Mouse (Mus musculus): ENCODE results near the gene Utp3.
"Not testable (repeated sequence)": the region's sequence is repeated elsewhere in the genome, so short reads cannot be mapped to it uniquely, and the experiment has no call there.

The Utp3 gene

DNA sequence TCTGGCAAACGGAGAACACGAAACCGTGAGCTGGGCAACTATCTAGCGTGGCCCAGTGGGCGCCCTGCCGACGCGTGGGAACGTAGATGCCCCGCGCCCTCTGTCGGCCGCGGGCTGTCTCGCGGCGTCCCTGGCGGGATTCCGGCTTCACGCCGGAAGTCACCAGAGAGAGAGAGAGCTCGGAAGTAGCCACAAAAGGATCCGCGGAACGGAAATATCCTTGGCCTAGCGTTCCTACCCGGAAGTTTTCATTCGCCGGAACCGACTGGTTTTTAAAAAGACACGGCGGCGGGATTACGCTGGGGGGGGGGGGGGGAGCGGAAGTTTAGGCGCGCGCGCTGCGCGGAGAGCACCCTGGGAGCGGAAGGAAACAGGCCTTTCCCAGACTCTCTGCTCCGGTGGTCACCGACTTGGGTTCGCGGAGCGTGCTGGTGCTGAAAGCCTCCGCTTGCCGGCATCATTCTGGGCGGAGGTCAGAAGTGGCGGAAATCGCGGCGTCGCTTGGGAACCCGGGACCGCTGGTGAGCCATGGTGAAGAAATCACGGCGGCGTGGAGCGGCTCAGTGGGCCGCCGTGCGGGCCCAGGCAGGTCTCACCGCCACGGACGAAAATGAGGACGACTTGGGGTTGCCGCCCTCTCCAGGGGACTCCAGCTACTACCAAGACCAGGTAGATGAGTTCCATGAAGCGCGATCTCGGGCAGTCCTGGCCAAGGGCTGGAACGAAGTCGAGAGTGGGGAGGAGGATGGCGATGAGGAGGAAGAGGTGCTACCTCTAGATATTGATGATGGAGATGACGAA is at the start of gene Utp3:
Utp3 (plus strand) TSS at position 377 of the 801 bp plus-strand sequence.
- peak; percentile 87 to 95 for DNase-seq (ENCODE audit: low spot score in 2 of 2)

DNA sequence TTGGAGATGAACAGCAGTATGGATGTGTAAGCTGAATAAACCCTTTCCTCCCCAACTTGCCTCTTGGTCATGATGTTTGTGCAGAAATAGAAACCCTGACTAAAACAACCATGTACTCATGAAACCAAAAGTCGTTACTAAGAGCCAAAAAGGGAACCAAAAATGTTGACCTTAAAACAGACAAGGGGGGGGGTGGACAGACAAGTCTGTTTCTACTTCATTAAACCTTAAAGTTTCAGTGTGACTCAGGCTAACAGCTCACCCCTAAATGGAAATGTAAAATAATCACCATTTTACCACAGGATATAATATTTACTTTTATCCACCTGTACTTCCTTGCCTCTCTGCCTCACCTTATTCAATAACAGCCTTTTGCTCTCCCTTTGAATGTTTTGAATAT is 45.7 kb upstream of the Utp3 start:
- no peak for DNase-seq (ENCODE audit: low spot score in 2 of 2)

DNA sequence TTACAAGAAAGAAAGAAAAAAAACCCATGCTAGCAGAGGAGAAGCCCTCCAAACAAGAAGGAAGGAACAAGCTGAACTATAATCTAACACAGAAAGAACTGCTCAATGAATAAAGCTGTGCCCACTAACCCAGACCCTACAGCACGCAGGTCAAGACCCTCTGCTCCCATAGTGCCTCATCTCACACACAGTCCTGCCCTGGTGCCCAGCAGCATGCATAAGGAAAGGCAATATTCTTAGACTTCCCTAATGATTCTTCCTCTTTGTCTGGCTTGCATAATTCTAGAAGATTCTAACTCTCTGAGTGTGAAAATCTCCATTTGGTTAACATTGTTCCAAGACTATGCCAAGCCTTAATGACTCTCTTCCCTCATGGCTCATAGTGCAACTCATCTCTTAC is 45.3 kb upstream of the Utp3 start:
- DNase-seq (ENCODE audit: low spot score in 2 of 2) = no peak

GRCm38 (mm10) chr5:88519232-88519631 is 35.0 kb upstream of the Utp3 start:
- DNase-seq (ENCODE audit: low spot score in 2 of 2) = peak in 1 of 2 experiments; percentile 5

DNA sequence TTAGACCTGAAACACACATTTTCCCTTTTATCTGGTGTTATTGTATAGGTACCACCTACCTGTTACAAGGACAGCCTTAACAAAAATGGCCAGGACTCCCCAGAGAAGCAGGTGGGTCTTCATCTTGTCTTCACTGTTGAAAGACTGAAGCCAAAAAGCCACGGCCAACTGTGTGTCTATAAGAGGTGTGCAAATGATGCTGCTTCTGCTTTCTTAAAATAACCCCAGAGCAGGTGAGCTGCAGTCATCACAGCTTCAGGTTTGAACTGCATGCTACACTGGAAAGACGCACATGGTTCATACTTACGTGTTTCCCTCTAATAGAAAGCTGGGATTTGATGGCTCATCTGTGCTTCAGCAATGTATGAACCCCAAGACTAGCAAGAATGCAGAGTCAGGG is 26.6 kb upstream of the Utp3 start, which contains the start of gene Jchain:
Jchain (minus strand) TSS at position 235 of the 400 bp plus-strand sequence.
- no peak for DNase-seq (ENCODE audit: low spot score in 2 of 2)

DNA sequence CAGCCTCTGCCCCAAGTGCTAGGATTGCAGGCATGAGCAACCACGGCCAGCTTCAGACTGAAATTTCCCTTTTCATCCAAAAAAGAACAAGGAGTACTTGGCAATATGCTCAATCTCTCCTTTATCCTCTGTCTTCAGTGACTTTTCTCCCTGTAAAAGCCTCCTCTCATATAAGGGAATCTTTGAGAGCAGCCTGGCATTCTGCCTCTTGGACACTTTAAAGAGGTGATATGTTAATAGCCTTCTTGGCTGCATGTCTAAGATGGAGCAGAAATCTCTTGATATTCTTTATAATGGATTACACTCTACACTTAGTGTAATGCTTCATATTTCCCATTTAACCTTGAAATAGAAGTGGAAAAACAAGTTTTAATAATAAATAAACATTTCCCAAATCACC is 23.4 kb upstream of the Utp3 start:
- no peak for DNase-seq (ENCODE audit: low spot score in 2 of 2)

DNA sequence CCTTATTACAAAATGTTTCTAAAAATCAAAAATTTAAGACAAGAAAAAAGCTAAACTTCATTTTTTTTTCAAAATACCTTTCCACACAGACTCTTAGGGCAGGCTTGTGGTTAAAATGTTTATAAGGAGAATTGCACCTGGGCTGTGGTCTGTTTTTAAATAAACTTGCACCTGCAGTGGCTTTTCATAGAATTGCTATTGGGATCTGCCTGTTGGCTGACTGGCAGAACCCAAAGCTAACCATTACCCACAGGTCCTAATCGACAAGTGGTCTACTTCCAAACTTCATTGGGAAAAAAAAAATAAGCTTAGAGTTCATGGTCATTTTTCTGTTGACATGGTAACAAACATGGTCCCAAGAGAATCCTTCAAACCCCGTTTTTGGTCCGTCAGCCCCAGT is 19.6 kb upstream of the Utp3 start:
- no peak for DNase-seq (ENCODE audit: low spot score in 2 of 2)

DNA sequence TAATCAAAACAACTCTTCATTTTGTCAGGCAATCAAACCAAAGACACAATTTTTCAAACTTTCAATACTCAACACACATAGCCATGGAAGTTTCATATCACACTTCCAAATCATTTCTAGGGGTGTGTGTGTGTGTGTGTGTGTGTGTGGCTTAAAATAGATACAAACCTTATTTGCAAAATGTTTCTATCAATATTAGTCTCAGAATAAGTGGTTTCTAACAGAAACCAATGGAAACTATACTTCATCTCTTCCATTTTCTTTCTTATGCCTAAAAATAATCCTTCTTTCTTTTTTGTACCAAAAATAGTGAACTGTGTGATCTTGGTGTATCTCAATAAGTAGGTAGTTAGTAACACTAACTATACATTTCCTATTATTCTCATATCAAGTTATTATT is 13.4 kb upstream of the Utp3 start:
- DNase-seq (ENCODE audit: low spot score in 2 of 2) = no peak

- no peak for DNase-seq (ENCODE audit: low spot score in 2 of 2)
These were observed 11.5 kb upstream of the Utp3 start for GRCm38 (mm10) chr5:88542651-88543282.

GRCm38 (mm10) chr5:88544411-88544810 is 9.9 kb upstream of the Utp3 start:
- not testable (repeated sequence) for DNase-seq (ENCODE audit: low spot score in 2 of 2)

GRCm38 (mm10) chr5:88545536-88545935 is 8.7 kb upstream of the Utp3 start:
- DNase-seq (ENCODE audit: low spot score in 2 of 2) = no peak

- no peak for DNase-seq (ENCODE audit: low spot score in 2 of 2)
These were observed 784 bp upstream of the Utp3 start for GRCm38 (mm10) chr5:88553271-88554085.

DNA sequence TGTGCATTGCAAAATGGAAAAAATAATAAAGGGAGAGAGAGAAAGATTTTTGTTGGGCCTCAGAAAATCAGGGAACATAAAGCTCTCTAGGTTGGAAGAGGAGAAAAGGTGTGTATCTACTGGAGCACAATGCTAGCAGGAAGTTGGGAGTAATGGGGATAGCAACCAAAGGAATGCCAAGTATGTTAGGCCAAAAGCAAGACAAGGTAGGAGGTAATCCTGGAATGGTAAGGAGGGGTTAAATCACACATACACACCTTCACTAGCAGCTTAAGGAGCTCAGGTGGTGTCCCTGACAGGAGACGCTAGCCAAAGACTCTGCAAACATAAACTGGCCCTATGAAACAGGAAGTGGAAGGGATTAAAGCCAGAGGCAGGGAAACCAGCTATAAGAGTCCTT is 4.7 kb downstream of the Utp3 start:
- no peak for DNase-seq (ENCODE audit: low spot score in 2 of 2)

DNA sequence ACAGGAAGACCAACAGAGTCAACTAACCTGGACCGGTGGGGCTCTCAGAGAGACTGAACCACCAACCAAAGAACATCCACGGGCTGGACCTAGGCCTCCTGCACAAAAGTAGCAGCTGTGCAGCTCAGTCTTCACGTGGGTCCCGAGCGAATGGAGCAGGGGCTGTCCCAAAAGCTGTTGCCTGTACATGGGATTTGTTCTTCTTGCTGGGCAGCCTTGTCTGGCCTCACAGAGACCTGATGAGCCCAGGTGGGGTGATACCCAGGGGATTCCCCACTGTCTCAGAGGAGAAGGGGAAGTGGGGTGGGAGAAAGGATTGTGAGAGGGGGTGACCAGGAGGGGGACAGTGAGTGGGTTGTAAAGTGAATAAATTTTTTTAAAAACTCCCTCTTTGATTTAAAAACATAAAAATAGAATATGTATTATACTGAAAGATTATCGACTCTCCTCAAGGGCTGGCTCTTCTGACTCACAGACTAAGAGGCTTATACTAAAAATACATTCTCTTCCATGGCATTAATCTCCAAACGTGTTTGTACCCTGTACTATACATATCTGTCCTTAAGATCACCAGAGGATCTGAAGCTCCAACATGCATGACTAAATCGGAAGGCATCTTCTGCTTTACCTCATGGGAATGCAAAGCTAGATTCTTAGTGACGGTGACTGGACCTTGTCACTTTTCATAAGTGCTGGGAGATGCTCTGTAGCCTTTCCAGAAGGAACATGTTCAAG is 7.0 kb downstream of the Utp3 start:
- DNase-seq (ENCODE audit: low spot score in 2 of 2) = no peak

- DNase-seq (ENCODE audit: low spot score in 2 of 2) = no peak
These were observed 8.9 kb downstream of the Utp3 start for GRCm38 (mm10) chr5:88562863-88563780.

GRCm38 (mm10) chr5:88564501-88565147 is 10.4 kb downstream of the Utp3 start, which contains the start of gene Rufy3:
Gene Rufy3, plus strand, starts transcription at chr5:88565040.
- peak; percentile 85 to 88 for DNase-seq (ENCODE audit: low spot score in 2 of 2)

GRCm38 (mm10) chr5:88565148-88566033 is 11.1 kb downstream of the Utp3 start:
- peak; percentile 76 for DNase-seq (ENCODE audit: low spot score in 2 of 2)

DNA sequence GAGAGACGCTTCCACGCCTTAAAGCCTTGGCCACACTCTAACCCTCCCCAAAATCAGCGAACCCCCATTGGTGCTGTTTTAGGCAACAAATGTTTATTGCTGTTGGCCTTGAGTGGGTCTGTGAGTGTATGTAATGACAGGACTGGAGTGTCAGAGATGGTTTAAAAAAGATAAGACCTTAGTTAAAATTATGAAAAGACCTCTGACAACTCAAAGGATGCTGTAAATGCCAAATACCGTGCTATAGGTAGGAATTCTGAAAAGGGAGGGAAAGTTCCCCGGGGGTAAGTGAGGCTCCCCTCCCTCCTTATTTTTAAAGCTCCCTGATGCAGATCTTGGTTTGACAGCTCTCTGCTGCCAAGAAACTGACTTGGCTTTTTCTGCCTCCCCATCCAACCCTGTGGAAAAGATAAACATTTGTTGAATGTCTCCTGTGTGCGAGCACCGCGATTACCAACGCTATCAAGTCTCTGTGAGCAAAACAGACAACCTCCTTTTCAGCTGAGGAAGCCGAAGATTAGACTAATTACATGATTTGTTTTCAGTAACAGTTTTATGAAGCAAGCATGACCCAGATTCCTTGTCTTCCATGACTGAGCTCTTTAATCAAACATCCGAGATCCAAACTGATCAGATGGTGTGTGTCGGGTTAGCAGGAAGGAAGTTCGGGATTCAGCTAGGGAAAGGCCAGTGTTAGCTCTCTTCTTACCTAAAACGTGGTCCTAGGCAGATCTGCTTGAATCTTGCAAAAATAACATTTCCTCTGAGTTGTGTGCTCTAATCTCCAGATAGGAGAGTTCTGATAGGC is 12.0 kb downstream of the Utp3 start:
- no peak for DNase-seq (ENCODE audit: low spot score in 2 of 2)
